Mouse (Mus musculus) bone marrow macrophage, adult 2 months (primary cell): Measurements from ENCODE around the gene 2200002J24Rik. TPM values are rescaled to one million over a fixed set of nuclear protein-coding genes. Genes with fewer than 3 reads are reported as not detected.
A peak's percentile ranks its signal among the peaks of the same experiment; 100 is the strongest.

Experiments
- H3K27ac ChIP-seq: 2 replicates; pipeline ENCODE4 v1.5.1; 2012; ENCODE audit warnings: low read depth, low read length; ENCODE audit not compliant: insufficient read depth
- H3K4me1 ChIP-seq: 2 replicates; pipeline ENCODE4 v1.6.1; 2012; ENCODE audit warnings: low read length; ENCODE audit not compliant: control insufficient read depth, insufficient read depth
- H3K4me3 ChIP-seq: 2 replicates; pipeline ENCODE4 v1.5.1; 2012; ENCODE audit warnings: mild to moderate bottlenecking, low read length, moderate library complexity; ENCODE audit not compliant: insufficient read depth
- CTCF ChIP-seq: IDR thresholded peaks from 2 replicates; pipeline ENCODE4 v1.5.1; 2012; ENCODE audit warnings: low read depth, mild to moderate bottlenecking, low read length, moderate library complexity
- POLR2A ChIP-seq: IDR thresholded peaks from 2 replicates; pipeline ENCODE4 v1.6.1; 2012; ENCODE audit warnings: mild to moderate bottlenecking, low read depth, low read length, borderline replicate concordance
- polyA plus RNA-seq: library from polyadenylated mRNA; stranded (reverse); fragments of >200 nt; gene quantifications from 2 replicates; pipeline ENCODE4 v1.2.4, GENCODE M21; 2012; ENCODE audit not compliant: missing spikeins, insufficient read depth, insufficient read length

Gene 2200002J24Rik
- not detected in 2 replicates for polyA plus RNA-seq

- Histone ChIP-seq H3K4me1 (peaks cover 15% of the 10 kb centered on the region), H3K4me3 (no peak within 1 kb of the TSS), H3K27ac (peak within 1 kb of the TSS; percentile 63)
- TF ChIP-seq POLR2A (no peak), CTCF (no peak)
These were observed at the start of gene 2200002J24Rik for GRCm38 (mm10) chr7:30698589-30698988. Gene 2200002J24Rik (plus strand): TSS chr7:30698926.

GRCm38 (mm10) chr7:30649591-30650540 is 48.9 kb upstream of the 2200002J24Rik start, which contains the start of gene Rbm42:
Gene Rbm42 (minus strand): TSS chr7:30650317.
- Histone ChIP-seq H3K4me1 (no peaks in the 10 kb centered on the region), H3K27ac (no peak within 1 kb of the TSS), H3K4me3 (peak within 1 kb of the TSS; percentile 97)
- TF ChIP-seq POLR2A, result no peak
- no peak for TF ChIP-seq CTCF

- no peak for TF ChIP-seq POLR2A
- TF ChIP-seq CTCF, result no peak
- H3K4me1 ChIP-seq, result 0 out of 2 replicates have a peak, but pooled peaks cover 3% of the 10 kb centered on the region
- H3K4me3 ChIP-seq, result peak within 1 kb of the TSS; percentile 77
- H3K27ac ChIP-seq, result no peak within 1 kb of the TSS
These were observed 34.1 kb upstream of the 2200002J24Rik start, which contains the start of gene Haus5 for GRCm38 (mm10) chr7:30664529-30665200. Gene Haus5 (minus strand): TSS chr7:30664994.

DNA sequence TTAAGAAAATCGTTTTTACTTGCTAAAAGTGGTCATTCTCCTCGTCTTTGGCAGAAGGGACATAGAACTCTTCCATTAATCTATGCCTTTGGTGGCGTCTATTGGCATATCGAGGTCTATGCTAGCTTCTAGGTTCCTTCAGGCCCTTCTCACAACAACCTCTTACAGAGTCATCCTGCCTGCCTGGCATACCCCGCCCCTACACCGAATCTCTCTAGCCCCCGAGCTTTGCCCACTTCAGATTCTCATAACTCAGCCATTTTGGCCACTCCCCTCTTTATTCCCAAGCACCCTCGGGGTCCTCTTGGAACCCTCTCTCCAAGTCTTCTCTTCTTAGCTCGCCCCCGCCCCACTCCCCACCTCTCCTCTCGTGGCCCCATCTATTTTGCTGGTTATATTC is 33.4 kb upstream of the 2200002J24Rik start:
- H3K4me3 ChIP-seq, result peak overlapping the region; percentile 77
- TF ChIP-seq POLR2A, result no peak
- no peak for TF ChIP-seq CTCF
- 0 out of 2 replicates have a peak, but pooled peaks cover 3% of the 10 kb centered on the region for H3K4me1 ChIP-seq
- H3K27ac ChIP-seq, result no peak overlapping the region

DNA sequence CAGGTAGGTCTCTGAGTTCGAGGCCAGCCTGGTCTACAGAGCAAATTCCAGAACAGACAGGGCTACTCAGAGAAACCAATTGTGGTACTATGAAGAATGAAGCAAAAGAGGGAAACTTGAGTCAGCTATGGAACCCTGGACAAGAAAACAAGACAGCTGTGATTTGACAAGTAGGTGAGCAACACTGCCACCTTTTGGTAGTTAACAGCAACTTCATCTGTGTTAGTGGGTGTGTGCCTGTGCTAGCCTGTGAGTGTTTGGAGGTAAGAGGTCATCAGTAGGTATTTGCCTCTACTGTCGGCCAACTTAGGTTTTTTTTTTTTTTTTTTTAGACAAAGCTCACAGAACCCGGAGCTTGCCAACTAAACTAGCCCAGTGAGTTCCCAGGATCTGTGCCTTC is 29.5 kb upstream of the 2200002J24Rik start:
- TF ChIP-seq POLR2A, result no peak
- no peak for TF ChIP-seq CTCF

DNA sequence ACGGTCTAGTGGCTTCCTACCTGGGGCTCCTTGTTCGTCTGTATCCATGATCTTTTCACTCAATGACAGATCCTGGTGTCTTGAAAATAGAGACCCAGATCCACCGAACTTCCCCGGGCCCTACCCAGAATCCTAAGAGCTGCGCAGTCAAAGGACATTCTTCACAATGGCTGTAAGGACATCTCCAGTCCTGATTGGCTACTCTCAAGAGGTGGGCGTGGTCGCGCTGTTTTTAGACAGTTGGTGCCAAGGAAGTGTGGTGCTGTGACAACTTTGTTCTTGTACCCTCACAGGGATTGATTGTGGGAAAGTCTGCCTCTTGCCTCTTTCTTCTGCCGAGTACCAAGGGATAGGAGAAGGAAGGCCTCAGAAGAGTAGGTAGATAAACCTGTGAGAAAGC is 27.2 kb upstream of the 2200002J24Rik start, which contains the start of gene Pmis2:
Gene Pmis2, minus strand, starts transcription at position 126 of the 400 bp plus-strand sequence.
- Histone ChIP-seq H3K4me1 (peaks cover 4% of the 10 kb centered on the region), H3K27ac (no peak within 1 kb of the TSS), H3K4me3 (no peak within 1 kb of the TSS)
- TF ChIP-seq CTCF, result no peak
- TF ChIP-seq POLR2A, result no peak

More for the DNA sequence above, 29.5 kb upstream of the 2200002J24Rik start:
- Histone ChIP-seq H3K4me3 (no peak overlapping the region), H3K4me1 (0 out of 2 replicates have a peak, but pooled peaks cover 3% of the 10 kb centered on the region), H3K27ac (no peak overlapping the region)

GRCm38 (mm10) chr7:30678263-30678975 is 20.3 kb upstream of the 2200002J24Rik start:
- Histone ChIP-seq H3K27ac (no peak overlapping the region), H3K4me3 (no peak overlapping the region), H3K4me1 (peaks cover 10% of the 10 kb centered on the region)
- TF ChIP-seq POLR2A (no peak), CTCF (no peak)

- TF ChIP-seq POLR2A (no peak), CTCF (no peak)
- Histone ChIP-seq H3K4me1 (peaks cover 5% of the 10 kb centered on the region), H3K27ac (no peak overlapping the region), H3K4me3 (no peak overlapping the region)
These were observed 16.8 kb upstream of the 2200002J24Rik start for GRCm38 (mm10) chr7:30681897-30682296.

DNA sequence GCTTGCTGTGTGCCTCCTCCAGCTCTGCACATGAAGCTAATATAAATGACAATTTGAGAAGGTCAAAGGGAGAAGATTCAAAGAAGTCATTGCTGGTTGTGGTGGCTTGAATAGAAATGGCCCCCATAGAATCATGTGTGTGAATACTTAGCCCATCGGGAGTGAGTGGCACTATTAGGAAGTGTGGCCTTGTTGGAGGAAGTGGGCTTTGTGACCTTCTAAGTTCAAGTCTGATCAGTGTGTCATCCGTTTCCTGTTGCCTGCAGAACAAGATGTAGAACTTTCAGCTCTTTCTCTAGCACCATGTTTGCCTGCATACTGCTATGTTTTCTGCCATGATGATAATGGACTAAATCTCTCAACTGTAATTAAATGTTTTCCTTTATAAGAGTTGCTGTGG is 15.3 kb upstream of the 2200002J24Rik start:
- TF ChIP-seq POLR2A (no peak), CTCF (no peak)
- Histone ChIP-seq H3K4me3 (no peak overlapping the region), H3K4me1 (peaks cover 5% of the 10 kb centered on the region), H3K27ac (no peak overlapping the region)
